Mouse (Mus musculus): ENCODE data around the gene Smco3. TPM values are rescaled to one million over a fixed set of nuclear protein-coding genes. Genes with fewer than 3 reads are reported as not detected.

The Smco3 gene
- polyA plus RNA-seq, 1 experiment: not detected

- Histone ChIP-seq H3K4me1 (ENCODE audit: control insufficient read depth) (peaks cover 4% of the 10 kb centered on the region), H3K27me3 (ENCODE audit: control insufficient read depth) (peaks cover 11% of the 10 kb centered on the region), H3K4me3 (replicated peaks) (no peak overlapping the region), H3K9me3 (ENCODE audit: control insufficient read depth, low read length) (no peaks in the 10 kb centered on the region), H3K36me3 (ENCODE audit: control insufficient read depth) (no peaks in the 10 kb centered on the region)
- no peak for TF ChIP-seq GATA1 (IDR thresholded peaks at IDR 0.05; ENCODE audit: low read length)
- TF ChIP-seq TAL1 (IDR thresholded peaks at IDR 0.05; ENCODE audit: low read length): no peak
Measured at GRCm38 (mm10) chr6:136793831-136794525, 41.3 kb downstream of the Smco3 start.

- TF ChIP-seq TAL1 (IDR thresholded peaks at IDR 0.05; ENCODE audit: low read length) (no peak), GATA1 (IDR thresholded peaks at IDR 0.05; ENCODE audit: low read length) (no peak)
- Histone ChIP-seq H3K4me1 (ENCODE audit: control insufficient read depth) (peaks cover 2% of the 10 kb centered on the region; the same call in 1 of the 2 replicates), H3K4me3 (replicated peaks) (no peak overlapping the region), H3K9me3 (ENCODE audit: control insufficient read depth, low read length) (no peaks in the 10 kb centered on the region), H3K27me3 (ENCODE audit: control insufficient read depth) (peaks cover 11% of the 10 kb centered on the region), H3K36me3 (ENCODE audit: control insufficient read depth) (no peaks in the 10 kb centered on the region)
Measured at GRCm38 (mm10) chr6:136792884-136793758, 42.1 kb downstream of the Smco3 start.

GRCm38 (mm10) chr6:136789391-136789971, 45.8 kb downstream of the Smco3 start:
- no peak for TF ChIP-seq GATA1 (IDR thresholded peaks at IDR 0.05; ENCODE audit: low read length)
- no peak for TF ChIP-seq TAL1 (IDR thresholded peaks at IDR 0.05; ENCODE audit: low read length)
- no peak overlapping the region for H3K4me3 ChIP-seq (replicated peaks)
- no peaks in the 10 kb centered on the region for H3K4me1 ChIP-seq (ENCODE audit: control insufficient read depth)
- peaks cover 2% of the 10 kb centered on the region; the same call in 1 of the 2 replicates for H3K9me3 ChIP-seq (ENCODE audit: control insufficient read depth, low read length)
- peaks cover 11% of the 10 kb centered on the region for H3K27me3 ChIP-seq (ENCODE audit: control insufficient read depth)
- no peaks in the 10 kb centered on the region for H3K36me3 ChIP-seq (ENCODE audit: control insufficient read depth)

- no peaks in the 10 kb centered on the region for H3K4me1 ChIP-seq (ENCODE audit: control insufficient read depth)
- no peaks in the 10 kb centered on the region for H3K27me3 ChIP-seq (ENCODE audit: control insufficient read depth)
- no peaks in the 10 kb centered on the region for H3K36me3 ChIP-seq (ENCODE audit: control insufficient read depth)
- peaks cover 7% of the 10 kb centered on the region; the same call in 1 of the 2 replicates for H3K9me3 ChIP-seq (ENCODE audit: control insufficient read depth, low read length)
- H3K4me3 ChIP-seq (replicated peaks): no peak overlapping the region
- no peak for TF ChIP-seq TAL1 (IDR thresholded peaks at IDR 0.05; ENCODE audit: low read length)
- no peak for TF ChIP-seq GATA1 (IDR thresholded peaks at IDR 0.05; ENCODE audit: low read length)
Measured at GRCm38 (mm10) chr6:136782761-136783160, 52.5 kb downstream of the Smco3 start.

GRCm38 (mm10) chr6:136782146-136782545, 53.1 kb downstream of the Smco3 start:
- H3K9me3 ChIP-seq (ENCODE audit: control insufficient read depth, low read length): peaks cover 7% of the 10 kb centered on the region; the same call in 1 of the 2 replicates
- no peaks in the 10 kb centered on the region for H3K36me3 ChIP-seq (ENCODE audit: control insufficient read depth)
- no peak overlapping the region for H3K4me3 ChIP-seq (replicated peaks)
- no peaks in the 10 kb centered on the region for H3K27me3 ChIP-seq (ENCODE audit: control insufficient read depth)
- no peak for TF ChIP-seq GATA1 (IDR thresholded peaks at IDR 0.05; ENCODE audit: low read length)
- TF ChIP-seq TAL1 (IDR thresholded peaks at IDR 0.05; ENCODE audit: low read length): no peak
- no peaks in the 10 kb centered on the region for H3K4me1 ChIP-seq (ENCODE audit: control insufficient read depth)

- no peaks in the 10 kb centered on the region for H3K36me3 ChIP-seq (ENCODE audit: control insufficient read depth)
- peaks cover 7% of the 10 kb centered on the region; the same call in 1 of the 2 replicates for H3K9me3 ChIP-seq (ENCODE audit: control insufficient read depth, low read length)
- TF ChIP-seq TAL1 (IDR thresholded peaks at IDR 0.05; ENCODE audit: low read length) (no peak), GATA1 (IDR thresholded peaks at IDR 0.05; ENCODE audit: low read length) (no peak)
- no peak within 1 kb of the TSS for H3K4me3 ChIP-seq (replicated peaks)
- H3K4me1 ChIP-seq (ENCODE audit: control insufficient read depth): no peaks in the 10 kb centered on the region
- no peaks in the 10 kb centered on the region for H3K27me3 ChIP-seq (ENCODE audit: control insufficient read depth)
Measured at GRCm38 (mm10) chr6:136781377-136781986, 53.8 kb downstream of the Smco3 start, which contains the start of gene Gucy2c. TSS of gene Gucy2c (minus strand) at chr6:136781765.

Other genes starting within 250 kb of the Smco3 start
- gene Plbd1, start 173.5 kb downstream of the Smco3 start, polyA plus RNA-seq (2012): 0.03 and 0.07 TPM in 2 replicates
- not detected in 2 replicates for gene Gucy2c, start 53.7 kb downstream of the Smco3 start, polyA plus RNA-seq (2012)
- gene Hist4h4, start 31.0 kb downstream of the Smco3 start, polyA plus RNA-seq (2012): 1.7 and 2.6 TPM in 2 replicates
- 137 and 209 TPM in 2 replicates for gene H2afj, start 27.2 kb downstream of the Smco3 start, polyA plus RNA-seq (2012)
- 0.59 and 1.4 TPM in 2 replicates for gene BC049715, start 7.8 kb downstream of the Smco3 start, polyA plus RNA-seq (2012)
- gene Wbp11, start 7.2 kb downstream of the Smco3 start, polyA plus RNA-seq (2012): 28.6 and 29.6 TPM in 2 replicates
- gene Art4, start 22.3 kb upstream of the Smco3 start, polyA plus RNA-seq (2012): 2.1 and 2.2 TPM in 2 replicates
- gene Mgp, start 40.4 kb upstream of the Smco3 start, polyA plus RNA-seq (2012): not detected in 2 replicates
- not detected in 2 replicates for gene Erp27, start 86.7 kb upstream of the Smco3 start, polyA plus RNA-seq (2012)
- not detected in 2 replicates for gene Pde6h, start 88.4 kb upstream of the Smco3 start, polyA plus RNA-seq (2012)
- gene Arhgdib, start 106.4 kb upstream of the Smco3 start, polyA plus RNA-seq (2012): 0.27 and 0.49 TPM in 2 replicates

Data from erythroblast, embryonic 14.5 days (primary cell).